Mouse (Mus musculus) ES-E14 (cell line): ENCODE measurements around the gene Chadl.

Experiments
- CHD2 ChIP-seq: IDR thresholded peaks from 2 replicates; pipeline ENCODE4 v1.6.1; 2014; ENCODE audit warnings: mild to moderate bottlenecking, low read depth, low read length, inconsistent platforms
- HCFC1 ChIP-seq: IDR thresholded peaks from 2 replicates; pipeline ENCODE4 v1.6.1; 2012; ENCODE audit warnings: low read length, inconsistent platforms, borderline replicate concordance; ENCODE audit not compliant: insufficient read depth
- MAFK ChIP-seq: IDR thresholded peaks from 2 replicates; pipeline ENCODE4 v1.6.1; 2014; ENCODE audit warnings: mild to moderate bottlenecking, low read depth, low read length, inconsistent platforms; ENCODE audit not compliant: insufficient read depth
- ZC3H11A ChIP-seq: IDR thresholded peaks from 2 replicates; pipeline ENCODE4 v1.6.1; 2012; ENCODE audit warnings: low read depth, mild to moderate bottlenecking, inconsistent platforms, low read length, borderline replicate concordance
- ZNF384 ChIP-seq: IDR thresholded peaks from 2 replicates; pipeline ENCODE4 v1.6.1; 2012; ENCODE audit warnings: low read depth, low read length, inconsistent platforms

GRCm38 (mm10) chr15:81735075-81735474 lies 38.0 kb upstream of the Chadl start:
- TF ChIP-seq ZNF384 (no peak), HCFC1 (no peak), CHD2 (no peak), MAFK (no peak), ZC3H11A (no peak)
